Mouse (Mus musculus): Measurements from ENCODE around the gene Npnt. TPM values are rescaled to one million over a fixed set of nuclear protein-coding genes. Genes with fewer than 3 reads are reported as not detected.

Gene Npnt
- total RNA-seq, 1 experiment from 2014 or later, result 0.40 TPM

DNA sequence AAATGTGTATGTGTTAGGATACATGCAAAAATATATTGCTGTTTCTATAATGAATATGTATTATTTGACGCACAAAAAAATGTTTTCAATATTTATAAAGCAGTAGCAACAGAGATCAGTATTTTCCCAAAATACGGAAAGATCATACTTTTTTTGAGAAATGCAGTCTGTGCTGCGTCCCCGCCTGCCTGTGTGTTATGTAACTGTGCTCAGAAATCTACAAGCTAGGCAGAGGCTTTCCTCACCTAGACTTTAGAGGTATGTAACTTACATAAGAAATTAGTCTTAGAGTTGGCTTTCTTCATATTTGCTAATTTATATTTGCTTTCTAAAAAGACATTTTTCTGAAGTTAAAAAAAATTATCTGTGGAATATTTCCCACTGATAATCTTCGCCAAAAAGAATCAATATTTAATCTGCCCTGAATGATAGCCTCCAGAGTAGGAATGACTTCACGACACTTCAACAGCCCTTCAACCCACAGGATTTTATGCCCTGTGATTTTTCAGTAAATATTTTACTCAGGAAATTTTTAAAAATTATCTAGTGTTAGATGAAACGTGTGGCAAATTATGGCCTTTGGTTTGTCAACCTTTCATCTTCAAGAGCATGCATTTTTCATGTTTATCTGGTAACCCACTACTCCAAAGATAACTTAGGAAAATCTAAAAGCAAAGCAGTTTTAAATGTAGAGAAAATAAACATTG is 44.7 kb downstream of the Npnt start:
- ATAC-seq (replicated peaks in 1 of 2; ENCODE audit: insufficient read depth in 1 of 2, low FRiP score in 2 of 2, low TSS enrichment in 1 of 2, low read depth in 1 of 2, poor library complexity in 2 of 2, severe bottlenecking in 2 of 2), result no peak

DNA sequence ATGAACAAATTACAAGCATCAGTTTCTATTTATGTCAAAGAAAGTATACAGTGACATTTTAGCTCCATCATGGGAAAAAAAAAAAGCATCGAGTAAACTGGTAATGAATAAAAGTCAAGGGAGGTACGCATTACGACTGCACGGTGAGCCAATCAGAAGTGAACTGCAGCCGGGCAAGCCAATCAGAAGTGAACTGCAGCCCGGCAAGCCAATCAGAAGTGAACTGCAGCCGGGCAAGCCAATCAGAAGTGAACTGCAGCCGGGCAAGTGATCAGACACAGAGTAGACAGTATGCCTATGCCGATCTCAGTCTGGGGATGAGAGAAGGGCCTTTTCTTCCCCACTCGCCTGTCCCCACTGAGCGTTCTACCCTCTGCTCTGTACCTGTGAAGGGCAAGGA is 46.7 kb downstream of the Npnt start:
- no peak for ATAC-seq (replicated peaks in 1 of 2; ENCODE audit: insufficient read depth in 1 of 2, low FRiP score in 2 of 2, low TSS enrichment in 1 of 2, low read depth in 1 of 2, poor library complexity in 2 of 2, severe bottlenecking in 2 of 2)

DNA sequence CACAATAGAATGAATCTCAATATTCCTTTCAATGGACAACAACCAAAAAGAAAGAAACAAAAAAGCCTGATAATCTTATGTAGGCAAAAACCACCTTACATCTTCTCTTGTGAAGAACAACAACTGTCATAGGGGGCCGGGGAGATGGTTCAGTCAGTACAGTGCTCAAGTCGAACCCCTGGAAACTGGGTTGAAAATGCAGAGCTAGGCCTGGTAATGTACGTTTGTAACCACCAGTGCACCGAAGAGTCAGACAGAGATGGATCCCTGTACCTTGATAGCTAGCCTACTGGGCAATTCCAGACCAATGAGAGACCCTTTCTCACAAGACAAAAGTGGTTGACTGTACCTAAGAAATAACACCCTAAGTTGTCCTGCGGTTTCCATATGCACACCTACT is 47.2 kb downstream of the Npnt start:
- ATAC-seq (replicated peaks in 1 of 2; ENCODE audit: insufficient read depth in 1 of 2, low FRiP score in 2 of 2, low TSS enrichment in 1 of 2, low read depth in 1 of 2, poor library complexity in 2 of 2, severe bottlenecking in 2 of 2), result no peak

DNA sequence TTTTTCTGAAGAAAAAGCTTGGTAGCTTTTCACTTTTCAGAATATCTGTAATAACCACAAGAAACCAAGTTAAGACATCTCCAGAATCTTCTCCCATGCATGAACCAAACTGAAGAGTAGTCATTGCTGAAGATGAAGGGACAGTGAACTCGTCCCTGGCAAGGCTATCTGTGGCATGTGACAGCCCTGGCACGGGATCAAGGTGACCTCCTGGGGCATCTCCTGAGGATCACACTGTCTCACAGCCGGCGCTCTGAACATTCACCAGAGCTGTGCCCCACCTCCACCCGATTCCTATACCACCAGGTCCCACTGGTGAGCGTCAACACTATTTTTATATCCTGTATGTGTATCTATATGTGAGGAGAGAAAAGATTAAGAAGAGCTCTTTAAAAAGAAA is 47.9 kb downstream of the Npnt start:
- ATAC-seq (replicated peaks in 1 of 2; ENCODE audit: insufficient read depth in 1 of 2, low FRiP score in 2 of 2, low TSS enrichment in 1 of 2, low read depth in 1 of 2, poor library complexity in 2 of 2, severe bottlenecking in 2 of 2), result no peak

- no peak for ATAC-seq (replicated peaks in 1 of 2; ENCODE audit: insufficient read depth in 1 of 2, low FRiP score in 2 of 2, low TSS enrichment in 1 of 2, low read depth in 1 of 2, poor library complexity in 2 of 2, severe bottlenecking in 2 of 2)
Observed at GRCm38 (mm10) chr3:132897891-132898290, 52.2 kb downstream of the Npnt start.

DNA sequence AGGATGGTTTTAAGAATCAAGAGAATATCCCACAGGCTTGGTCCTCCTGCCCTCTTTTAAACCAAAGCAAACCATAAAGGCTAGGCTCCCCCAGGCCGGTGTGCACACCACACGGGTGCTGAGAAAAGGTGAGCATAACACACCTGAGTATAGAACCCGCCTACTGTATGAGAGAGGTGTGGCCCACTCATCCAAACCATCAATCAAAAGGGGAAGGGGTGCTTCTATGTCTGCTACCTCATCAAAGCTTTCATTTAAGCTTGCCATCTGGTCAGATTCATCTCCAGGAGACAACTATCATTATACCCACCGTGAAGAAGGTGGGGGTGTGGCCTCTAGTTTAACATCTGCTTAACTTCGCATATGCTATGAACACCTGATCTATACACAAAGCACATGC is 52.7 kb downstream of the Npnt start:
- ATAC-seq (replicated peaks in 1 of 2; ENCODE audit: insufficient read depth in 1 of 2, low FRiP score in 2 of 2, low TSS enrichment in 1 of 2, low read depth in 1 of 2, poor library complexity in 2 of 2, severe bottlenecking in 2 of 2), result no peak

GRCm38 (mm10) chr3:132894086-132894485 is 56.0 kb downstream of the Npnt start:
- ATAC-seq (replicated peaks in 1 of 2; ENCODE audit: insufficient read depth in 1 of 2, low FRiP score in 2 of 2, low TSS enrichment in 1 of 2, low read depth in 1 of 2, poor library complexity in 2 of 2, severe bottlenecking in 2 of 2), result no peak

GRCm38 (mm10) chr3:132893676-132894075 is 56.4 kb downstream of the Npnt start:
- ATAC-seq (replicated peaks in 1 of 2; ENCODE audit: insufficient read depth in 1 of 2, low FRiP score in 2 of 2, low TSS enrichment in 1 of 2, low read depth in 1 of 2, poor library complexity in 2 of 2, severe bottlenecking in 2 of 2), result no peak

DNA sequence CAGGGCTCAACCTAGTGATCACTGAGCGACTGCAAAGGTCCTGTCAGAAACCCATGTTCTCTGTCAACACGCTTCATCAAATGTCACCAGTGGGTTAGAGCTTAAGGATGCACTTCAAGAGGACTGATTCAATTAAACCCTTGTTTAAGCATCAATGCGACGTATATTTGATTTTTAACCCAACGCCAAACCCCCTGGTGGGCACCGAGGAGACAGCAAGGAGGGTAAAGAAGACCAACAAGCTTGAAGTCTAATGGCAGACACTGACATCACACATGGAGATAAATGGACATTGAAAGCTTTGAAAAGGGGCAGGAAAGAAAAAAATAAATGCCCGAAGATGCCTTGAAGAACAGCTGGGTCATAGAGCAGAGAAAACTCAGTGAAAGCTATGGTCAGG is 57.0 kb downstream of the Npnt start:
- ATAC-seq (replicated peaks in 1 of 2; ENCODE audit: insufficient read depth in 1 of 2, low FRiP score in 2 of 2, low TSS enrichment in 1 of 2, low read depth in 1 of 2, poor library complexity in 2 of 2, severe bottlenecking in 2 of 2), result no peak

DNA sequence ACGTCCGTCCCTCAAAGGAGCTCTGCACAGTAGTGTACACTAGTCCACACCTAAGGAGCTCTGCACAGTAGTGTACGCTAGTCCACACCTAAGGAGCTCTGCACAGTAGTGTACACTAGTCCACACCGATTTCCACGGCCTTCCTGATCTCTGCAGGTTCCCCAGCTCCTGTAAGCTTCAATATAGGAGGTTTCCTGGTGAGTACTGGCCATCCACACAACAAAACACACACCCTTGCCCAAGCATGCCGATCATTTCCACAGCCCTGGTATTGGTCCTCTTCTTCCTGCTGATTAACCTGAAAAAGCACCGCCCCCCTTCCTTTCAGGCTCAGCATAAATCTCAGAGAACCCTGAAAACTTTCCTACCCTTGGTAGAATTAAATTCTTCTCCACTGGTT is 57.6 kb downstream of the Npnt start:
- ATAC-seq (replicated peaks in 1 of 2; ENCODE audit: insufficient read depth in 1 of 2, low FRiP score in 2 of 2, low TSS enrichment in 1 of 2, low read depth in 1 of 2, poor library complexity in 2 of 2, severe bottlenecking in 2 of 2), result no peak

DNA sequence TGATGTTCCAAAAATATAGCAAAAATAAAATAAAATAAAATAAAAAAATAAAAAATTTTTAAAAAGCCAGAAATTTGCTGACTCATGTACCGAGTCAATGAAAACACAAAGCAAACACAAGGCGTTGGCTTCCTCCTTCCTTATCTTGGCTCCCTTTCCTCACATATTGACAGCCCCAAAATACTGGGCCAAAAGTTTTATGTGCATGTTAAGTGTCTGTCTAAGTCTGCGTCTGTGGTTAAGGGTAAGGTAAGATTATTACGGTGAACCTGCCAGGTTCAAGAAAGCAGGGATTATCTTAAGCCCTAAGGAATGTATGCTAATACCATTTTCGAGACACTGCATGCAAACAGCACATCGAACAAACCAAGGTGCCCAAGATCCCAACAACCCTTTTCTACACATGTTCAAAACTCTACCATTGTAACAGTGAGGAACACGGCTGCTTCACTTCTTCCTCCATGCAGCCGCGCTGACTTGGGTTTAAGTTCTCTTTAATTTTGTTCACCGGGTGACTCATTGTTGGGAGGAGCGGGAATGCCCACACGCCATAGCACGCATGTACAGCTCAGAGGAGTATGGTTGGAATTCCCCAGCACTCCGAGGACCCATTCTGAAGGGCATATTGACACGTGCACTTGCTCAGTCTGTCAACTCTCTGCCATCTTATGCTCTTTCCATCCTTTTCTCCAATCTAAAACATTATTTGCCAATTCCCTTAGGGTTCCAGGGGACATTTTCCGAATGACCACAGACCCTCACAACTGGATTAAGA is 62.8 kb downstream of the Npnt start:
- peak; percentile 62 to 75 for ATAC-seq (replicated peaks in 1 of 2; ENCODE audit: insufficient read depth in 1 of 2, low FRiP score in 2 of 2, low TSS enrichment in 1 of 2, low read depth in 1 of 2, poor library complexity in 2 of 2, severe bottlenecking in 2 of 2)

GRCm38 (mm10) chr3:132886419-132887050 is 63.6 kb downstream of the Npnt start:
- ATAC-seq (replicated peaks in 1 of 2; ENCODE audit: insufficient read depth in 1 of 2, low FRiP score in 2 of 2, low TSS enrichment in 1 of 2, low read depth in 1 of 2, poor library complexity in 2 of 2, severe bottlenecking in 2 of 2), result peak; percentile 72 to 82

GRCm38 (mm10) chr3:132884459-132884858 is 65.6 kb downstream of the Npnt start:
- ATAC-seq (replicated peaks in 1 of 2; ENCODE audit: insufficient read depth in 1 of 2, low FRiP score in 2 of 2, low TSS enrichment in 1 of 2, low read depth in 1 of 2, poor library complexity in 2 of 2, severe bottlenecking in 2 of 2), result no peak

GRCm38 (mm10) chr3:132883256-132883655 is 66.8 kb downstream of the Npnt start:
- ATAC-seq (replicated peaks in 1 of 2; ENCODE audit: insufficient read depth in 1 of 2, low FRiP score in 2 of 2, low TSS enrichment in 1 of 2, low read depth in 1 of 2, poor library complexity in 2 of 2, severe bottlenecking in 2 of 2), result no peak

DNA sequence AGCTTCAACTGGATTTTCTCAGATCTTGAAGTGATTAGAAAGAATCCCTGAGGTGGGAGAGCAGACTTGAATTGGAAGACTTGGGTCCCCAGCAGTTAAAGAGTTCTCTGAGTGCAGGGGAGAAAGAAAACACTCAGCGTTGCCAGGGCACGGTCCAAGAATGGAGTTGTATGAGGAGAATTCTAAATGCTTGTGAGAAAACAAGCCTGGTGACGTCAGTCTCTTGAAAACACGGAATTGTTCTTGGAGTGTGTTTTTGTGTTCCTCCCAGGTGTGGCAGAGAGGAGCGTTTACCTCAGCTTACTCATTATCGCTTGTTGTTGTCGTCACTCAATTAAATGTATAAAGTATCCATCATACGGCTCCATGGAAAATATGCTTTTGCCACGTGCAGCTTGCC is 69.3 kb downstream of the Npnt start:
- no peak for ATAC-seq (replicated peaks in 1 of 2; ENCODE audit: insufficient read depth in 1 of 2, low FRiP score in 2 of 2, low TSS enrichment in 1 of 2, low read depth in 1 of 2, poor library complexity in 2 of 2, severe bottlenecking in 2 of 2)

DNA sequence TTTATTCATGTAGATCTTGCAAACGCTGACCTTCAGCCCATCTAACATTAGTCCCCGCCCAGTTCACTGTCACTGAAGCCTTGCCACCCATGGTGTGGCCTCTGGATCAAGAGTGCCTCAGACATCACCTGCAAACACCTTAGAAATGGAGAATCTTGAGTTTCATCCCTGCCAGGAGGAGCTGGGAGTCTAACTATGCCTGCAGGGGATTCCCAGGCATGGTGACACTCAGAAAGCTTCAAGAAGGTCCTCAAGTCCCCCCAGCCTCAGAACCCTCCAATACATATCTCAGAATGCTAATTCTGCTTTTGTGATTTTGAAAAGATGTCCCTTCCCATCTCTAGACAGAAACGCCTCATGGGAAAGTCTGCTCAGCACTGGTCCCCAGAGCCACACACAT is 69.7 kb downstream of the Npnt start:
- ATAC-seq (replicated peaks in 1 of 2; ENCODE audit: insufficient read depth in 1 of 2, low FRiP score in 2 of 2, low TSS enrichment in 1 of 2, low read depth in 1 of 2, poor library complexity in 2 of 2, severe bottlenecking in 2 of 2), result no peak

GRCm38 (mm10) chr3:132876933-132877676 is 73.0 kb downstream of the Npnt start:
- no peak for ATAC-seq (replicated peaks in 1 of 2; ENCODE audit: insufficient read depth in 1 of 2, low FRiP score in 2 of 2, low TSS enrichment in 1 of 2, low read depth in 1 of 2, poor library complexity in 2 of 2, severe bottlenecking in 2 of 2)

All from hematopoietic stem cell, adult 5-6 weeks (primary cell).